8 mouse cellular contexts compared by ENCODE assay signal in genomic region chr12:69908511-69908900, GRCm38 (mm10). TPM values are rescaled to one million over a fixed set of nuclear protein-coding genes. Genes with fewer than 3 reads are reported as not detected.
DNase-seq lines count a peak whose midpoint lies in the region; ATAC-seq and TF ChIP-seq lines count a peak whose summit lies in the region.

No protein-coding gene starts in this region.

- DNase-seq in kidney, postnatal 0 days (ENCODE audit: low spot score): no peak
- no peak for DNase-seq in kidney, postnatal 36 days
- no peak for DNase-seq in gastrocnemius, adult 2 months
- no peak for DNase-seq in spleen, adult 18-20 months

- no peaks in the 10 kb centered on the region for H3K27me3 ChIP-seq in kidney, postnatal 0 days (ENCODE audit: insufficient read depth, low read length)
- H3K27me3 ChIP-seq in embryonic facial prominence, embryonic 13.5 days: peaks cover 3% of the 10 kb centered on the region; the same call in 1 of the 2 replicates
- no peaks in the 10 kb centered on the region for H3K27me3 ChIP-seq in intestine, postnatal 0 days (replicated peaks; ENCODE audit: control insufficient read depth, insufficient read depth, low read length)
- H3K27me3 ChIP-seq in liver, embryonic 15.5 days: peaks cover 30% of the 10 kb centered on the region
- no peaks in the 10 kb centered on the region for H3K27me3 ChIP-seq in stomach, embryonic 14.5 days (ENCODE audit: control insufficient read depth, insufficient read depth, low read length)

- 43% methylated on average over 19 of the region's 19 CpGs for WGBS in kidney, postnatal 0 days
- 28% methylated on average over 19 of the region's 19 CpGs for WGBS in embryonic facial prominence, embryonic 13.5 days
- 36% methylated on average over 19 of the region's 19 CpGs for WGBS in intestine, postnatal 0 days
- WGBS in liver, embryonic 15.5 days (ENCODE audit: insufficient replicate concordance): 35% methylated on average over 19 of the region's 19 CpGs
- 34% methylated on average over 19 of the region's 19 CpGs for WGBS in stomach, embryonic 14.5 days

- H3K4me1 ChIP-seq in kidney, postnatal 0 days (replicated peaks; ENCODE audit: insufficient read depth, low read length): 0 out of 2 replicates have a peak, but pooled peaks cover 3% of the 10 kb centered on the region
- peaks cover 14% of the 10 kb centered on the region for H3K4me1 ChIP-seq in embryonic facial prominence, embryonic 13.5 days
- H3K4me1 ChIP-seq in intestine, postnatal 0 days (replicated peaks; ENCODE audit: control insufficient read depth, insufficient read depth, low read length): no peaks in the 10 kb centered on the region
- H3K4me1 ChIP-seq in liver, embryonic 15.5 days (replicated peaks): peaks cover 12% of the 10 kb centered on the region
- no peaks in the 10 kb centered on the region for H3K4me1 ChIP-seq in stomach, embryonic 14.5 days (ENCODE audit: control insufficient read depth, insufficient read depth, low read length)

- peak overlapping the region; percentile 21; the same call in 1 of the 2 replicates for H3K4me3 ChIP-seq in kidney, postnatal 0 days (replicated peaks; ENCODE audit: low read depth, low read length)
- peak overlapping the region; percentile 40 for H3K4me3 ChIP-seq in embryonic facial prominence, embryonic 13.5 days
- no peak overlapping the region for H3K4me3 ChIP-seq in intestine, postnatal 0 days (ENCODE audit: low read depth, low read length)
- peak overlapping the region; percentile 39 for H3K4me3 ChIP-seq in liver, embryonic 15.5 days (replicated peaks)
- peak overlapping the region; percentile 22; the same call in 1 of the 2 replicates for H3K4me3 ChIP-seq in stomach, embryonic 14.5 days (ENCODE audit: low read depth, low read length)
- H3K4me3 ChIP-seq in gastrocnemius, adult 2 months: no peak overlapping the region

- intact Hi-C loops in gastrocnemius, adult 2 months (cut with DNase I): no loop called here

- H3K27ac ChIP-seq in kidney, postnatal 0 days: no peak overlapping the region
- H3K27ac ChIP-seq in embryonic facial prominence, embryonic 13.5 days: no peak overlapping the region
- no peak overlapping the region for H3K27ac ChIP-seq in intestine, postnatal 0 days (ENCODE audit: low read depth, low read length)
- H3K27ac ChIP-seq in liver, embryonic 15.5 days (replicated peaks): no peak overlapping the region
- no peak overlapping the region; the same call in 1 of the 2 replicates for H3K27ac ChIP-seq in stomach, embryonic 14.5 days (ENCODE audit: low read length)
- H3K27ac ChIP-seq in gastrocnemius, adult 2 months: no peak overlapping the region

- H3K9ac ChIP-seq in kidney, postnatal 0 days (ENCODE audit: low read depth, low read length): 0 out of 2 replicates have a peak overlapping the region, but pooled peaks have one; percentile 15
- no peak overlapping the region; the same call in 1 of the 2 replicates for H3K9ac ChIP-seq in embryonic facial prominence, embryonic 13.5 days
- no peak overlapping the region for H3K9ac ChIP-seq in intestine, postnatal 0 days (ENCODE audit: low read depth, low read length)
- no peak overlapping the region for H3K9ac ChIP-seq in liver, embryonic 15.5 days
- H3K9ac ChIP-seq in stomach, embryonic 14.5 days (replicated peaks; ENCODE audit: low read depth, low read length): no peak overlapping the region

- no peak for TF ChIP-seq CTCF in kidney, postnatal 0 days (IDR thresholded peaks at IDR 0.05; ENCODE audit: low read depth)
- TF ChIP-seq CTCF in intestine, postnatal 0 days (IDR thresholded peaks at IDR 0.05; ENCODE audit: low read depth): no peak
- no peak for TF ChIP-seq CTCF in gastrocnemius, adult 2 months (IDR thresholded peaks at IDR 0.05)

- no peak for ATAC-seq in kidney, postnatal 0 days (replicated peaks; ENCODE audit: low FRiP score, low read depth)
- ATAC-seq in embryonic facial prominence, embryonic 13.5 days (ENCODE audit: insufficient number of reproducible peaks, insufficient read depth, low FRiP score, low TSS enrichment, low read depth): no peak
- ATAC-seq in intestine, postnatal 0 days: no peak
- no peak for ATAC-seq in liver, embryonic 15.5 days (ENCODE audit: insufficient read depth)
- no peak for ATAC-seq in stomach, embryonic 14.5 days (ENCODE audit: insufficient number of reproducible peaks, insufficient read depth, low FRiP score, low read depth)

- no peaks in the 10 kb centered on the region for H3K9me3 ChIP-seq in kidney, postnatal 0 days (replicated peaks; ENCODE audit: low read length)
- H3K9me3 ChIP-seq in embryonic facial prominence, embryonic 13.5 days: no peaks in the 10 kb centered on the region
- no peaks in the 10 kb centered on the region for H3K9me3 ChIP-seq in intestine, postnatal 0 days (ENCODE audit: control insufficient read depth)
- H3K9me3 ChIP-seq in liver, embryonic 15.5 days (replicated peaks): no peaks in the 10 kb centered on the region
- no peaks in the 10 kb centered on the region for H3K9me3 ChIP-seq in stomach, embryonic 14.5 days (ENCODE audit: control insufficient read depth, low read depth, low read length)

- no peaks in the 10 kb centered on the region for H3K36me3 ChIP-seq in kidney, postnatal 0 days (ENCODE audit: insufficient read depth, low read length)
- H3K36me3 ChIP-seq in embryonic facial prominence, embryonic 13.5 days: no peaks in the 10 kb centered on the region
- no peaks in the 10 kb centered on the region for H3K36me3 ChIP-seq in intestine, postnatal 0 days (ENCODE audit: control insufficient read depth, insufficient read depth)
- H3K36me3 ChIP-seq in liver, embryonic 15.5 days (replicated peaks): no peaks in the 10 kb centered on the region
- H3K36me3 ChIP-seq in stomach, embryonic 14.5 days (ENCODE audit: control insufficient read depth, insufficient read depth, low read length): no peaks in the 10 kb centered on the region

- peak overlapping the region; percentile 51 for H3K4me2 ChIP-seq in kidney, postnatal 0 days (ENCODE audit: low read length)
- H3K4me2 ChIP-seq in embryonic facial prominence, embryonic 13.5 days: peak overlapping the region; percentile 65
- H3K4me2 ChIP-seq in intestine, postnatal 0 days (replicated peaks; ENCODE audit: low read depth): peak overlapping the region; percentile 52; the same call in 1 of the 2 replicates
- H3K4me2 ChIP-seq in liver, embryonic 15.5 days: peak overlapping the region; percentile 62
- peak overlapping the region; percentile 43 for H3K4me2 ChIP-seq in stomach, embryonic 14.5 days (replicated peaks; ENCODE audit: low read depth, low read length)

RNA-seq across cellular contexts. Expression of gene Map4k5, which starts 15.5 kb away (rescaled TPM):
- 27.3 and 29.1 TPM in 2 replicates for polyA plus RNA-seq in kidney, postnatal 0 days (2015; fragmentation: Nextera tagmentation; extraction: Ambion mirVana)
- polyA plus RNA-seq in embryonic facial prominence, embryonic 13.5 days (2015; fragmentation: Nextera tagmentation; extraction: Ambion mirVana): 39.5 and 46.3 TPM in 2 replicates
- polyA plus RNA-seq in intestine, postnatal 0 days (2015; fragmentation: Nextera tagmentation; extraction: Ambion mirVana): 9.9 and 10.2 TPM in 2 replicates
- 25.9 and 28.3 TPM in 2 replicates for polyA plus RNA-seq in liver, embryonic 15.5 days (2015; fragmentation: Nextera tagmentation; extraction: Ambion mirVana)
- polyA plus RNA-seq in stomach, embryonic 14.5 days (2014; fragmentation: Nextera tagmentation; extraction: Ambion mirVana): 37.4 and 41.5 TPM in 2 replicates
- total RNA-seq in gastrocnemius, adult 2 months (2021): 10 to 100 TPM; 22.9 to 25.9 TPM

RNA-seq across cellular contexts. Expression of gene Atl1, which starts 16.1 kb away (rescaled TPM):
- polyA plus RNA-seq in kidney, postnatal 0 days (2015; fragmentation: Nextera tagmentation; extraction: Ambion mirVana): 3.5 and 5.8 TPM in 2 replicates
- polyA plus RNA-seq in embryonic facial prominence, embryonic 13.5 days (2015; fragmentation: Nextera tagmentation; extraction: Ambion mirVana): 5.5 and 6.6 TPM in 2 replicates
- polyA plus RNA-seq in intestine, postnatal 0 days (2015; fragmentation: Nextera tagmentation; extraction: Ambion mirVana): 5.0 and 5.6 TPM in 2 replicates
- 0.91 and 1.5 TPM in 2 replicates for polyA plus RNA-seq in liver, embryonic 15.5 days (2015; fragmentation: Nextera tagmentation; extraction: Ambion mirVana)
- polyA plus RNA-seq in stomach, embryonic 14.5 days (2014; fragmentation: Nextera tagmentation; extraction: Ambion mirVana): 7.3 and 7.5 TPM in 2 replicates
- total RNA-seq in gastrocnemius, adult 2 months (2021): 1 to 10 TPM; 2.1 to 2.2 TPM

Comparison
In these comparisons a context has a peak if more than half of its experiments do, and no peak if none do; other contexts are left out.
1. H3K4me3 ChIP-seq: peak in kidney, postnatal 0 days (single experiment), embryonic facial prominence, embryonic 13.5 days (single experiment), liver, embryonic 15.5 days (single experiment) and stomach, embryonic 14.5 days (single experiment); none in intestine, postnatal 0 days (single experiment) and gastrocnemius, adult 2 months (single experiment).
2. Peak in every context shown above with its lines, with median percentiles within 50 percentile points of each other: H3K4me2 ChIP-seq.